Mouse (Mus musculus) forebrain, postnatal 0 days (tissue): ENCODE measurements around the gene Zfyve26. TPM values are rescaled to one million over a fixed set of nuclear protein-coding genes. Genes with fewer than 3 reads are reported as not detected.
"Not testable (repeated sequence)": the region's sequence is repeated elsewhere in the genome, so short reads cannot be mapped to it uniquely, and the experiment has no call there.

Experiments
- ATAC-seq: fragments of 200-750 bp; cut with Nextera tagmentation; 2 replicates; pipeline ENCODE4 v1.8.0; 2017; ENCODE audit warnings: mild to moderate bottlenecking, moderate library complexity
- DNase-seq: peaks from one replicate; pipeline ENCODE4 v3.0.0-alpha.2; 2015
- H3K27ac ChIP-seq: fragments of 300-500 bp; sonication (generic); 2 replicates; pipeline ENCODE4 v1.5.1; 2014; ENCODE audit warnings: low read depth, mild to moderate bottlenecking, antibody characterized with exemption, low read length, moderate library complexity, mixed read lengths
- H3K27me3 ChIP-seq: fragments of 300-500 bp; sonication (generic); 2 replicates; pipeline ENCODE4 v1.6.1; 2014; ENCODE audit warnings: mild to moderate bottlenecking, low read length, mixed read lengths; ENCODE audit not compliant: insufficient read depth
- H3K36me3 ChIP-seq: fragments of 300-500 bp; sonication (generic); 2 replicates; pipeline ENCODE4 v1.6.1; 2014; ENCODE audit warnings: mild to moderate bottlenecking, moderate library complexity; ENCODE audit not compliant: insufficient read depth
- H3K4me1 ChIP-seq: fragments of 300-500 bp; sonication (generic); 2 replicates; pipeline ENCODE4 v1.6.1; 2014; ENCODE audit warnings: antibody characterized with exemption; ENCODE audit not compliant: insufficient read depth
- H3K4me2 ChIP-seq: fragments of 300-500 bp; sonication (generic); 2 replicates; pipeline ENCODE4 v1.6.1; 2014; ENCODE audit warnings: low read depth, mild to moderate bottlenecking, moderate library complexity
- H3K4me3 ChIP-seq: fragments of 300-500 bp; sonication (generic); 2 replicates; pipeline ENCODE4 v1.5.1; 2014; ENCODE audit warnings: low read depth, low read length, mixed read lengths
- H3K9ac ChIP-seq: fragments of 300-500 bp; sonication (generic); 2 replicates; pipeline ENCODE4 v1.6.1; 2014; ENCODE audit warnings: mild to moderate bottlenecking
- H3K9me3 ChIP-seq: fragments of 300-500 bp; sonication (generic); 2 replicates; pipeline ENCODE4 v1.6.1; 2016; ENCODE audit warnings: low read length
- CTCF ChIP-seq: sonication (generic); IDR thresholded peaks from 2 replicates; pipeline ENCODE4 v1.5.1; 2016; ENCODE audit warnings: antibody characterized with exemption, control low read depth, low read depth
- WGBS: fragments of 180-500 bp; shearing (Covaris S2); extraction: QIAGEN DNeasy Blood & Tissue Kit; methylation state at CpG from one replicate; pipeline ENCODE4 v1.1.7; 2014; 5-methylcytosine and 5-hydroxymethylcytosine counted together
- polyA plus RNA-seq: library from polyadenylated mRNA; unstranded; fragments of >200 nt; fragmentation: Nextera tagmentation; extraction: Ambion mirVana; gene quantifications from 2 replicates; pipeline ENCODE4 v1.2.1, GENCODE M21; 2015
- total RNA-seq: library from RNA; depleted of rRNA; stranded (reverse); fragments of >200 nt; gene quantifications from 2 replicates; pipeline ENCODE4 v1.2.3, GENCODE M21; 2014; rRNA removed

Gene Zfyve26
- total and polyA plus RNA-seq, 2 experiments from 2014 or later, result 4.4 to 25.2 TPM

- H3K9me3 ChIP-seq, result no peaks in the 10 kb centered on the region
- no peaks in the 10 kb centered on the region for H3K27me3 ChIP-seq
- H3K27ac ChIP-seq, result peak within 1 kb of the TSS; percentile 60; the same call in 1 of the 2 replicates
- H3K36me3 ChIP-seq, result peaks cover 10% of the 10 kb centered on the region
- no peak for ATAC-seq
- H3K4me3 ChIP-seq, result peak within 1 kb of the TSS; percentile 62
- DNase-seq, result no peak
- peak within 1 kb of the TSS; percentile 76 for H3K4me2 ChIP-seq
- WGBS, result 67% methylated on average over 6 of the region's 6 CpGs
- H3K9ac ChIP-seq, result peak within 1 kb of the TSS; percentile 57
- TF ChIP-seq CTCF, result no peak
- H3K4me1 ChIP-seq, result peaks cover 12% of the 10 kb centered on the region
Observed at GRCm38 (mm10) chr12:79192193-79192592, 103.9 kb downstream of the Zfyve26 start, which contains the start of gene Rdh11. Gene Rdh11 (minus strand): TSS chr12:79192293.

GRCm38 (mm10) chr12:79191701-79192100 lies 104.4 kb downstream of the Zfyve26 start:
- no peaks in the 10 kb centered on the region for H3K27me3 ChIP-seq
- WGBS, result 6% methylated on average over 14 of the region's 14 CpGs
- H3K9ac ChIP-seq, result peak overlapping the region; percentile 57
- peaks cover 14% of the 10 kb centered on the region for H3K36me3 ChIP-seq
- peak; percentile 74 for TF ChIP-seq CTCF
- H3K4me2 ChIP-seq, result peak overlapping the region; percentile 76
- peak overlapping the region; percentile 62 for H3K4me3 ChIP-seq
- H3K4me1 ChIP-seq, result peaks cover 12% of the 10 kb centered on the region
- ATAC-seq, result peak; percentile 93
- no peaks in the 10 kb centered on the region for H3K9me3 ChIP-seq
- DNase-seq, result peak; percentile 87
- H3K27ac ChIP-seq, result peak overlapping the region; percentile 60; the same call in 1 of the 2 replicates

DNA sequence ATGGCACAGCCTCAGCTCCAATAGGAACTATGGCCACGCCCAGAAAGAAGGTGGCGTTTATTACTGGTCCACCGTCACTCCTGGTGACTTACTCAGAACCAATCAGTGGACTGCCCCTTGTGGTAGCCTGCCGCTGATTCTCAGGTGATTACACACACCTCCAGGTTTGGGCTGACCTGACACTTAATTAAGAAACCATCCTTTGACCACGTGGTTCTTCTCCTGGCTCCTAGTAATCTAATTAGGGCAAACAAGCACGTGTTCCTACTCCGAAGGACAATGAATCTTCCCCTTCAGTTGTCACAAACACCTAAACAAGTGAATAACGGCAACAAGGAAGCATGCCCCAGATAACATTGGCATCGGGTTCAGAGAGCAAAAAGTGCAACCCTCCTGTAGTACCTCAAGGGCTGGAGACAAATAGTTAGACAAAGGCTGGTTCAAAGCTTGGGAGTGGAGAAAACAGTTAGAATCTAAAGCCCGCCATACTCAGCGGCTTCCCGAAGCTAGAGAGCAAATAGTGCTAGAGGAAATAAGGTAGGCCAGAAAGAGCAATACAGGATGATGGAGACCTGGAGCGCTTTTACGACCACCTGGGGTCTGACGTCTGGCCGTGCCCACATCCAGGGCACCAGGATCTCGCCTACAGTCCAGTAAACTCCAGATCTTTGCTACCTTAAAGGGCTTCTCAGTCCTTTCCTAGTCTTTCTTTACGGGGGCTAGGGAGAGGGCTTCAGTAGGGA lies 105.0 kb downstream of the Zfyve26 start:
- DNase-seq, result peak; percentile 87
- peak overlapping the region; percentile 62 for H3K4me3 ChIP-seq
- peaks cover 12% of the 10 kb centered on the region for H3K4me1 ChIP-seq
- peak overlapping the region; percentile 76 for H3K4me2 ChIP-seq
- H3K9me3 ChIP-seq, result no peaks in the 10 kb centered on the region
- peak overlapping the region; percentile 60; the same call in 1 of the 2 replicates for H3K27ac ChIP-seq
- ATAC-seq, result peak; percentile 98
- TF ChIP-seq CTCF, result peak; percentile 30; the same call in 1 of the 2 replicates
- H3K9ac ChIP-seq, result peak overlapping the region; percentile 57
- H3K36me3 ChIP-seq, result peaks cover 20% of the 10 kb centered on the region
- H3K27me3 ChIP-seq, result no peaks in the 10 kb centered on the region
- WGBS, result under 1% methylated on average over 18 of the region's 18 CpGs

DNA sequence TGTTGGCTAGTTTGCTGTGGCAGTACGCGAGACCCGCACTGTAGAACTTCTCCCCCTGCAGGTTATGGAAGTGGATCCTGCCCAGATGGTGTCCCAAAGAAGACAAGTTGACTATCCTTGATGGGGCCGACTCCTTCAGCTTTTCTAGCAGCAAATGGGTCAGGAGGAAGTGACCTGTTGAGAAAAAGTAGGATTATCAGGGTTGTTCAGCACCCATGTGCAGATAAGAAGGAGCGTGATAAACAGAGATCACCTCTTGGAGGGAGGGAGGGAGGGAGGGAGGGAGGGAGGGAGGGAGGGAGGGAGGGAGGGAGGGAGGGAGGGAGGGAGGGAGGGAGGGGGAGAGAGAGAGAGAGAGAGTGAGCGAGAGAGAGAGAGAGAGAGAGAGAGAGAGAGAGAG lies 110.9 kb downstream of the Zfyve26 start:
- H3K36me3 ChIP-seq, result peaks cover 67% of the 10 kb centered on the region
- not testable (repeated sequence) for DNase-seq

More for the DNA sequence above, 110.9 kb downstream of the Zfyve26 start:
- ATAC-seq, H3K4me1 ChIP-seq, H3K27me3 ChIP-seq, H3K4me2 ChIP-seq, H3K9me3 ChIP-seq, H3K9ac ChIP-seq, H3K27ac ChIP-seq, H3K4me3 ChIP-seq: not testable (repeated sequence)
- 88% methylated on average over 6 of the region's 6 CpGs for WGBS

Other genes starting within 250 kb of the Zfyve26 start
- gene Pigh, start 206.7 kb downstream of the Zfyve26 start, total RNA-seq, result 14.0 and 15.5 TPM in 2 replicates
- gene Pigh, start 206.7 kb downstream of the Zfyve26 start, polyA plus RNA-seq, result 6.9 and 12.7 TPM in 2 replicates
- gene Arg2, start 165.5 kb downstream of the Zfyve26 start, total RNA-seq, result 15.9 and 16.1 TPM in 2 replicates
- gene Arg2, start 165.5 kb downstream of the Zfyve26 start, polyA plus RNA-seq, result 19.6 and 22.7 TPM in 2 replicates
- gene Vti1b, start 123.6 kb downstream of the Zfyve26 start, total RNA-seq, result 97.6 and 129 TPM in 2 replicates
- 218 and 236 TPM in 2 replicates for gene Vti1b, start 123.6 kb downstream of the Zfyve26 start, polyA plus RNA-seq
- gene Rdh11, start 104.0 kb downstream of the Zfyve26 start, total RNA-seq, result 48.3 and 52.2 TPM in 2 replicates
- 35.1 and 38.4 TPM in 2 replicates for gene Rdh11, start 104.0 kb downstream of the Zfyve26 start, polyA plus RNA-seq
- gene Rdh12, start 87.4 kb downstream of the Zfyve26 start, total RNA-seq, result 1.2 and 1.3 TPM in 2 replicates
- gene Rdh12, start 87.4 kb downstream of the Zfyve26 start, polyA plus RNA-seq, result 0.62 and 1.1 TPM in 2 replicates
- gene Rad51b, start 978 bp upstream of the Zfyve26 start, total RNA-seq, result 0.23 and 0.62 TPM in 2 replicates
- gene Rad51b, start 978 bp upstream of the Zfyve26 start, polyA plus RNA-seq, result 0.72 and 1.1 TPM in 2 replicates